Mouse (Mus musculus) small intestine, adult 2 months (tissue): Measurements from ENCODE around the gene Prim1.

Source experiments
- CTCF ChIP-seq: fragments of 200-500 bp; IDR thresholded peaks from 2 replicates; pipeline ENCODE4 v1.5.1; 2012; ENCODE audit warnings: low read depth, mild to moderate bottlenecking, control low read depth, inconsistent platforms, low read length, moderate library complexity, mixed read lengths; ENCODE audit not compliant: insufficient replicate concordance, insufficient read length; ENCODE audit errors: extremely low read depth
- POLR2A ChIP-seq: fragments of 200-500 bp; IDR thresholded peaks from 2 replicates; pipeline ENCODE4 v1.6.1; 2012; ENCODE audit warnings: low read depth, mild to moderate bottlenecking, control low read depth, inconsistent platforms, low read length, moderate library complexity

DNA sequence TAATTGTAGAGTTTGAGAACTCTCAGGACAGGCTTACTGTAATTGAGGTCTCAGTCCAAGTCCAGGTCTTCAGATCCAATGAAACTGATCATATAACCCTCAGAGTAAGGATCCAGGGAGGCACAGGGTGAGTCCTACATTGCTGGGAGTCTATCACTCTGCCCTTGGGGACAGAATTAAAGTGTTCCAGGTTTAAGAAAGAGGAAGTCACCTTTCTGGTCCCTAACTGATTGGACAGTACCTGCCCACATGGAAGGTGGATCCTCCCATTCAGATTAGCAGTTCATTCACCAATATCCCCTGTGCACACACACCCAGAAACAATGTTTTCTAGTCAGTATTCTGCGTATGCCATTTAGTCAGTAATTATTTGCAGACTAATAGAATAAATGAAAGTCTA is 7.5 kb upstream of the Prim1 start, which contains the start of gene Hsd17b6:
- TF ChIP-seq CTCF (no peak), POLR2A (no peak)
